Mouse (Mus musculus): Measurements from ENCODE around the gene Ppm1f.

DNA sequence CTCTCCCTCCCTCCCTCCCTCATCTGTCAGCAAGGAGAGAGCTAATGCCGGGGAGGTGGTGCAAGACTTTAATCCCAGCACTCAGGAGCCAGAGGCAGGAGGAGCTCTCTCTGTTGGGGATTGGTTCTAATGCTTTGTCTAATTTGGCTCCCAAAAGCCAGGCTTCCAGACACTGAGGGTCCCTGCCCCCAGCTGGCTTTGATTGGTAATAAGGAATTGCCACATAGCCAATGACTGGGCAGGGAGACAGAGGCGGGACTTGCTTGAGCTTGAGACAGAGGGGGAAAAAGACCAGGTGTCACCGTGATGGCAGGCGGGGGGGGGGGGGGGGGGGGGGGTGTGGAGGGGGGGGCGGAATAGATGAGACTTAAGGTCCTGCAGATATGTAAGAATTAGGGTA, 62.3 kb downstream of the Ppm1f start:
- TF ChIP-seq CTCF (IDR thresholded peaks at IDR 0.05; ENCODE audit: control insufficient read depth, insufficient read depth, insufficient replicate concordance, low read depth, low read length) (no peak), POLR2A (IDR thresholded peaks at IDR 0.05; ENCODE audit: control insufficient read depth, low read depth, low read length) (no peak)

Measured in testis, adult 2 months (tissue).